Mouse (Mus musculus) heart, postnatal 14 days (tissue): ENCODE data around the gene Alg14. TPM values are rescaled to one million over a fixed set of nuclear protein-coding genes. Genes with fewer than 3 reads are reported as not detected.
A peak's percentile ranks its signal among the peaks of the same experiment; 100 is the strongest.

ENCODE experiments used
- DNase-seq, 2 experiments: peaks; one replicate each; pipeline ENCODE4 v3.0.0; 2021 to 2022
- intact Hi-C: fragments of 180-260 bp; cut with DNase I; formaldehyde crosslinking; loops from one replicate; pipeline ENCODE4 v1.15.1; 2025
- total RNA-seq, 2 experiments: library from RNA; stranded (reverse); gene quantifications; 2 replicates each; pipeline ENCODE4 v1.2.3; 2021

The Alg14 gene
- total RNA-seq, 2 experiments from 2014 or later, result 14.4 to 15.1 TPM

- DNase-seq, result peak; percentile 11 to 34
- intact Hi-C loops, result no loop called here
Observed at GRCm38 (mm10) chr3:121389860-121390530, 98.4 kb downstream of the Alg14 start.

- intact Hi-C loops, result no loop called here
- peak; percentile 28 to 32 for DNase-seq
Observed at GRCm38 (mm10) chr3:121390724-121391123, 99.2 kb downstream of the Alg14 start.

- intact Hi-C loops, result no loop called here
- DNase-seq, result peak; percentile 36 to 68
Observed at GRCm38 (mm10) chr3:121395588-121396295, 104.2 kb downstream of the Alg14 start.

GRCm38 (mm10) chr3:121396561-121396960 is 105.0 kb downstream of the Alg14 start:
- intact Hi-C loops, result no loop called here
- no peak for DNase-seq

- no peak for DNase-seq
- intact Hi-C loops, result no loop called here
Observed at GRCm38 (mm10) chr3:121397007-121397406, 105.4 kb downstream of the Alg14 start.

- no peak for DNase-seq
- intact Hi-C loops, result no loop called here
Observed at GRCm38 (mm10) chr3:121401384-121401783, 109.8 kb downstream of the Alg14 start.

GRCm38 (mm10) chr3:121402096-121402495 is 110.5 kb downstream of the Alg14 start:
- no peak for DNase-seq
- intact Hi-C loops, result no loop called here

GRCm38 (mm10) chr3:121403449-121403848 is 111.9 kb downstream of the Alg14 start:
- no peak for DNase-seq
- intact Hi-C loops, result no loop called here

- no peak for DNase-seq
- intact Hi-C loops, result no loop called here
Observed at GRCm38 (mm10) chr3:121405101-121405500, 113.5 kb downstream of the Alg14 start.

- no peak for DNase-seq
- intact Hi-C loops, result no loop called here
Observed at GRCm38 (mm10) chr3:121407417-121407816, 115.8 kb downstream of the Alg14 start.

- DNase-seq, result no peak
- intact Hi-C loops, result no loop called here
Observed at GRCm38 (mm10) chr3:121408386-121408785, 116.8 kb downstream of the Alg14 start.

GRCm38 (mm10) chr3:121411450-121411849 is 119.9 kb downstream of the Alg14 start:
- DNase-seq, result no peak
- intact Hi-C loops, result no loop called here

Other genes starting within 250 kb of the Alg14 start
- gene Rwdd3, start 120.1 kb upstream of the Alg14 start, total RNA-seq, result 1 to 10 TPM; 1.3 to 1.9 TPM
- 1 to 10 TPM in 1 of 2 experiments, under 1 TPM in 1; 1.00 to 1.4 TPM for gene Tmem56, start 8.7 kb upstream of the Alg14 start, total RNA-seq
- 10 to 100 TPM; 68.1 to 74.9 TPM for gene Cnn3, start 134.7 kb downstream of the Alg14 start, total RNA-seq
- under 1 TPM; 0.10 to 0.24 TPM for gene Slc44a3, start 240.6 kb downstream of the Alg14 start, total RNA-seq